Mouse (Mus musculus): ENCODE results near the gene Crb1. TPM values are rescaled to one million over a fixed set of nuclear protein-coding genes. Genes with fewer than 3 reads are reported as not detected.

Crb1 gene
- polyA plus RNA-seq, 2 experiments = 0.04 TPM; not detected in 1

DNA sequence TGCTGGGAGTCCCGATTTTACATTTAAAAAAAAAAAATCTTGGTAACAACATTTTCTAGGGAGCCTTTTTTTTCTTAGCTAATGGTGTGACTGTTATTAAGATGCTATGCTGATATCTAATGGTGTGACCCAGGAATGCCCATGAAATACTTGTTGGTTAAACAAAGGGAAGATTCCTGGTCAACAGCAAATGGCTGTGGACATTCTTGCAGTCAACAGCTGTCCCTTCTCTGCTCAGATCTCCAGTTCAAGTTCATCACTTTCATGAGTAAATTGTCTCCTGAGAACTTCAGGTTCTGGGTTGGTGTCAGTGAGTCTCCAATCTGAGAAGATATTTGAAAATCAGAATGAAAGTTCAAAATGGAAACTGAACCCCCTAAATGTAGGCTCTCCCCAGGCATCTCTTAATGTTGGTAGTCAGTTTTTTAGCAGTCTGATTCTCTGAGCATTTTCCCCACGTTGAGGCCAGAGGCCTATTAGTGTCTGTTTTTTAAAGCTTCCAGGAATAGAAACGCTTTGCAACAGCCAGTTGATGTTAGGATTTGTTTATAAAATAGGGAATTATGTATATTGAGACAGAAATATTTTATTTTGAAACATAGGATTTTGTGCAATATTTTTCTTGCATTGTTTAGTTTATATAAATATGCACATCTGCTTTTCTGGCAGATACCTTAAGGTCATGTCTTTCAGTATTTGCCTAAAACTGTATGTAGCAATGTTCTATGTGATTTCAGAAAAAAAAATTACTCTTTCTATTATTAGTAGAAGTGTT is 202.7 kb downstream of the Crb1 start:
- no peak overlapping the region for H3K4me2 ChIP-seq (replicated peaks; ENCODE audit: low read depth, low read length, severe bottlenecking)
- H3K36me3 ChIP-seq (ENCODE audit: control insufficient read depth, insufficient read depth, low read length) = peaks cover 13% of the 10 kb centered on the region
- no peak overlapping the region for H3K27ac ChIP-seq (replicated peaks; ENCODE audit: low read depth, low read length)
- no peaks in the 10 kb centered on the region for H3K27me3 ChIP-seq (ENCODE audit: control insufficient read depth, insufficient read depth, low read length)
- DNase-seq (ENCODE audit: low spot score) = no peak
- no peak overlapping the region for H3K9ac ChIP-seq (ENCODE audit: low read depth, low read length, severe bottlenecking)
- no peaks in the 10 kb centered on the region for H3K9me3 ChIP-seq (ENCODE audit: control insufficient read depth, low read length)
- H3K4me3 ChIP-seq (replicated peaks; ENCODE audit: low read length) = no peak overlapping the region
- ATAC-seq (ENCODE audit: low FRiP score, low read depth) = no peak
- no peaks in the 10 kb centered on the region for H3K4me1 ChIP-seq (ENCODE audit: control insufficient read depth, insufficient read depth, low read length)
- WGBS = 68% methylated on average over 3 of the region's 3 CpGs
- TF ChIP-seq POLR2A (IDR thresholded peaks at IDR 0.05; ENCODE audit: borderline replicate concordance, extremely low read depth, insufficient read depth, insufficient read length) = no peak

DNA sequence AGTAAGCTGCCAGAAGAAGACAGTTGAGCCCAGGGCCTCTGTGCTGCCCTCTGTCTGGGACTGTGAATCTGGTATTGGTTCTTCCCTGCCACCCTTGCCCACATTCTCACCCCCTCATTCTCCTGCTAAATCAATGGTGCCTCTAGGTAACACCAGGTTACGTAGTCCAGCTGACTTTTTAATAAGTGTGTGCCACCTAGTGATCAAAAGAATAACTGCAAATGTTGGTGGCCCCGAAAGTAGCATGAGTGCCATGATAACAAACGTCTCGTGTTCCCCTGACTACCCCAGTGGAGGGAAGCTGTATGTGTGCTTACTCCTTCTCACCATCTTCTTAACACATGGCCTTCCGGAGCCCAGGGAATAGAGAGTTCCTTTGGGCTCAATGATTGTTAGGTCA is 214.1 kb downstream of the Crb1 start:
- 24% methylated on average over 5 of the region's 5 CpGs for WGBS
- peak; percentile 60 for DNase-seq (ENCODE audit: low spot score)

DNA sequence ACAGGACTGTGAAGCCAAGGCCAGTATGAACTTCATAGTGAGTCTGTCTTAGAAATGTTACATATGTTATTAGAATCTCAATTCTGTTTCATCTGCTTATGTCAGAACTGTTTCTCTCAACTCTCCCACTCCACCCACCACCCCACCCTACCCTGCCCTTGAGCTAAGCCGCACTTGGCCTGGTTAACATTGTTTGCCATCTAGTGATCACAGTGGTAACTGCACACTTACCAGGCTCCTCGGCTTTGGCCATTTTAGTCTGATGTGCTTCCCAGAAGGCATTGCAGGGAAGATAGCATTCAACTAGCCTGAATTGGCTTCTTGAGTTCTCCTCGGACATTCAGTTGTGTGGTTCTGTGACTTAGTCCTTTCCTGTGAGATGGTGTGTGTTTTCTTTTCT is 215.3 kb downstream of the Crb1 start:
- TF ChIP-seq POLR2A (IDR thresholded peaks at IDR 0.05; ENCODE audit: borderline replicate concordance, extremely low read depth, insufficient read depth, insufficient read length) = no peak
- Histone ChIP-seq H3K4me2 (replicated peaks; ENCODE audit: low read depth, low read length, severe bottlenecking) (no peak overlapping the region), H3K4me3 (replicated peaks; ENCODE audit: low read length) (no peak overlapping the region), H3K4me1 (ENCODE audit: control insufficient read depth, insufficient read depth, low read length) (no peaks in the 10 kb centered on the region), H3K27me3 (ENCODE audit: control insufficient read depth, insufficient read depth, low read length) (no peaks in the 10 kb centered on the region), H3K27ac (replicated peaks; ENCODE audit: low read depth, low read length) (no peak overlapping the region), H3K36me3 (ENCODE audit: control insufficient read depth, insufficient read depth, low read length) (no peaks in the 10 kb centered on the region), H3K9ac (ENCODE audit: low read depth, low read length, severe bottlenecking) (no peak overlapping the region), H3K9me3 (ENCODE audit: control insufficient read depth, low read length) (no peaks in the 10 kb centered on the region)
- DNase-seq (ENCODE audit: low spot score) = no peak
- no peak for ATAC-seq (ENCODE audit: low FRiP score, low read depth)
- 63% methylated on average over 3 of the region's 3 CpGs for WGBS

More for the DNA sequence above, 214.1 kb downstream of the Crb1 start:
- H3K27me3 ChIP-seq (ENCODE audit: control insufficient read depth, insufficient read depth, low read length) = no peaks in the 10 kb centered on the region
- H3K36me3 ChIP-seq (ENCODE audit: control insufficient read depth, insufficient read depth, low read length) = no peaks in the 10 kb centered on the region
- no peak overlapping the region for H3K4me2 ChIP-seq (replicated peaks; ENCODE audit: low read depth, low read length, severe bottlenecking)
- no peak overlapping the region for H3K4me3 ChIP-seq (replicated peaks; ENCODE audit: low read length)
- no peaks in the 10 kb centered on the region for H3K9me3 ChIP-seq (ENCODE audit: control insufficient read depth, low read length)
- no peak; the same call in 1 of the 2 replicates for ATAC-seq (ENCODE audit: low FRiP score, low read depth)
- no peak overlapping the region for H3K27ac ChIP-seq (replicated peaks; ENCODE audit: low read depth, low read length)
- no peak overlapping the region for H3K9ac ChIP-seq (ENCODE audit: low read depth, low read length, severe bottlenecking)
- no peaks in the 10 kb centered on the region for H3K4me1 ChIP-seq (ENCODE audit: control insufficient read depth, insufficient read depth, low read length)
- no peak for TF ChIP-seq POLR2A (IDR thresholded peaks at IDR 0.05; ENCODE audit: borderline replicate concordance, extremely low read depth, insufficient read depth, insufficient read length)

DNA sequence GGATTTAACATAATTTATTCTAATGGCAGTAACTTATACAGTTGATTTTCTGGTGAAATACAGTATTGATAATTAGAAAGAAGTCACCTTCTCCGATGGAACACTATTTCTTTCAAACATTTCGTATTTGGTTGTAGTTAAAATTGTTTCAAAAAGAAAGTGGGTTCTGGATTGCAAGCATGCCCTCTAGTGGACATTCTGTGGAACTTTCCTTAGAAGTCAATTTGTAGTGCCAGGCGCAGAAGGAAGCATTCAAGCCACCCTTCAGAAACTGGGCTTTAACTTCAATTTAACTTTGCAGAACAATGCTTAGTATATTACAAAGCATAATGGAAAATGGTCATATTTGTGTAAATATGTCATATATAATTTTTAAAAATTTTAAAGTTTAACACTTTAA is 220.5 kb downstream of the Crb1 start:
- Histone ChIP-seq H3K4me3 (replicated peaks; ENCODE audit: low read length) (no peak overlapping the region), H3K4me1 (ENCODE audit: control insufficient read depth, insufficient read depth, low read length) (no peaks in the 10 kb centered on the region), H3K9me3 (ENCODE audit: control insufficient read depth, low read length) (no peaks in the 10 kb centered on the region), H3K27ac (replicated peaks; ENCODE audit: low read depth, low read length) (no peak overlapping the region), H3K27me3 (ENCODE audit: control insufficient read depth, insufficient read depth, low read length) (no peaks in the 10 kb centered on the region), H3K36me3 (ENCODE audit: control insufficient read depth, insufficient read depth, low read length) (no peaks in the 10 kb centered on the region), H3K9ac (ENCODE audit: low read depth, low read length, severe bottlenecking) (no peak overlapping the region), H3K4me2 (replicated peaks; ENCODE audit: low read depth, low read length, severe bottlenecking) (no peak overlapping the region)
- DNase-seq (ENCODE audit: low spot score) (peak; percentile 79), ATAC-seq (ENCODE audit: low FRiP score, low read depth) (no peak)
- 14% methylated on average over 3 of the region's 3 CpGs for WGBS
- no peak for TF ChIP-seq POLR2A (IDR thresholded peaks at IDR 0.05; ENCODE audit: borderline replicate concordance, extremely low read depth, insufficient read depth, insufficient read length)

DNA sequence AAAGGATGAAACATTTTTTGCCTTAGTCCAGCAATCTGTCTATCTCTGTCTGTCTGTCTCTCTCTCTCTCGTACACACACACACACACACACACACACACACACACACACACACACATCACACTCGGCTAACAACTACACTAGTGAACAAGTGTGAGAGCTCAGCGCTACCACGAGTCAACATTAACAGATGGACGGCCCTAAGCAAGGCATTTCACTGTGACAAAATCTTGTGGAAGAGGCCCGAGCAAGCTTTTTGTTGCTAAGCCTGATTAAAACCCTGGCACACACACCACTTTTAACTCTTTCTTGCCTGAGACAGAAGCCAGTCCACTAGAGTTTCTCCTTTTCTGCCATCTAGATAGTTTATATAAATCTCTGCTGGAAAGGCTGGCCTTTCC is 223.4 kb downstream of the Crb1 start:
- H3K9ac ChIP-seq (ENCODE audit: low read depth, low read length, severe bottlenecking) = no peak overlapping the region
- H3K27me3 ChIP-seq (ENCODE audit: control insufficient read depth, insufficient read depth, low read length) = no peaks in the 10 kb centered on the region
- no peak overlapping the region for H3K4me3 ChIP-seq (replicated peaks; ENCODE audit: low read length)
- ATAC-seq (ENCODE audit: low FRiP score, low read depth) (no peak), DNase-seq (ENCODE audit: low spot score) (no peak)
- TF ChIP-seq POLR2A (IDR thresholded peaks at IDR 0.05; ENCODE audit: borderline replicate concordance, extremely low read depth, insufficient read depth, insufficient read length) = no peak
- H3K4me1 ChIP-seq (ENCODE audit: control insufficient read depth, insufficient read depth, low read length) = no peaks in the 10 kb centered on the region
- WGBS = 46% methylated on average over 6 of the region's 6 CpGs
- no peak overlapping the region for H3K27ac ChIP-seq (replicated peaks; ENCODE audit: low read depth, low read length)
- no peaks in the 10 kb centered on the region for H3K9me3 ChIP-seq (ENCODE audit: control insufficient read depth, low read length)
- no peak overlapping the region for H3K4me2 ChIP-seq (replicated peaks; ENCODE audit: low read depth, low read length, severe bottlenecking)
- H3K36me3 ChIP-seq (ENCODE audit: control insufficient read depth, insufficient read depth, low read length) = no peaks in the 10 kb centered on the region

Measured in limb, embryonic 14.5 days (tissue).